Mouse (Mus musculus) liver, embryonic 15.5 days (tissue): ENCODE measurements around the gene Trappc10. TPM values are rescaled to one million over a fixed set of nuclear protein-coding genes. Genes with fewer than 3 reads are reported as not detected.

ENCODE experiments used
- ATAC-seq: fragments of 200-750 bp; cut with Nextera tagmentation; 2 replicates; pipeline ENCODE4 v1.8.0; 2017; ENCODE audit warnings: moderate number of reproducible peaks, mild to moderate bottlenecking, moderate library complexity; ENCODE audit not compliant: insufficient read depth
- H3K27ac ChIP-seq: fragments of 300-500 bp; sonication (generic); replicated peaks from 2 replicates; pipeline ENCODE4 v1.5.1; 2015; ENCODE audit warnings: mild to moderate bottlenecking, inconsistent platforms
- H3K27me3 ChIP-seq: fragments of 300-500 bp; sonication (generic); 2 replicates; pipeline ENCODE4 v1.6.1; 2015; ENCODE audit warnings: mild to moderate bottlenecking, inconsistent platforms
- H3K36me3 ChIP-seq: fragments of 300-500 bp; sonication (generic); replicated peaks from 2 replicates; pipeline ENCODE4 v1.6.1; 2015; ENCODE audit warnings: moderate library complexity, mild to moderate bottlenecking, inconsistent platforms
- H3K4me1 ChIP-seq: fragments of 300-500 bp; sonication (generic); replicated peaks from 2 replicates; pipeline ENCODE4 v1.6.1; 2015; ENCODE audit warnings: inconsistent platforms
- H3K4me2 ChIP-seq: fragments of 300-500 bp; sonication (generic); 2 replicates; pipeline ENCODE4 v1.6.1; 2015; ENCODE audit warnings: moderate library complexity, mild to moderate bottlenecking, inconsistent platforms
- H3K4me3 ChIP-seq: fragments of 300-500 bp; sonication (generic); replicated peaks from 2 replicates; pipeline ENCODE4 v1.5.1; 2015; ENCODE audit warnings: mild to moderate bottlenecking, inconsistent platforms
- H3K9ac ChIP-seq: fragments of 300-500 bp; sonication (generic); 2 replicates; pipeline ENCODE4 v1.6.1; 2015; ENCODE audit warnings: moderate library complexity, mild to moderate bottlenecking, inconsistent platforms
- H3K9me3 ChIP-seq: fragments of 300-500 bp; sonication (generic); replicated peaks from 2 replicates; pipeline ENCODE4 v1.6.1; 2016; ENCODE audit warnings: inconsistent platforms
- WGBS: fragments of 180-500 bp; shearing (Covaris S2); methylation state at CpG from one replicate; pipeline ENCODE4 v1.1.7; 2015; ENCODE audit warnings: mixed read lengths; ENCODE audit not compliant: insufficient replicate concordance; 5-methylcytosine and 5-hydroxymethylcytosine counted together
- polyA plus RNA-seq: library from polyadenylated mRNA; unstranded; fragments of >200 nt; fragmentation: Nextera tagmentation; extraction: Ambion mirVana; gene quantifications from 2 replicates; pipeline ENCODE4 v1.2.1, GENCODE M21; 2015

Trappc10 gene
- polyA plus RNA-seq, 1 experiment from 2014 or later = 15.9 TPM

GRCm38 (mm10) chr10:78171057-78171456, 73.4 kb downstream of the Trappc10 start:
- Histone ChIP-seq H3K9ac (no peak overlapping the region), H3K4me1 (peaks cover 28% of the 10 kb centered on the region), H3K9me3 (no peaks in the 10 kb centered on the region), H3K27me3 (no peaks in the 10 kb centered on the region), H3K4me3 (no peak overlapping the region), H3K4me2 (no peak overlapping the region), H3K36me3 (peaks cover 72% of the 10 kb centered on the region), H3K27ac (peak overlapping the region; percentile 24; the same call in 1 of the 2 replicates)
- 77% methylated on average over 7 of the region's 7 CpGs for WGBS
- no peak for ATAC-seq

- Histone ChIP-seq H3K36me3 (peaks cover 72% of the 10 kb centered on the region), H3K4me1 (peaks cover 28% of the 10 kb centered on the region), H3K9ac (peak overlapping the region; percentile 44; the same call in 1 of the 2 replicates), H3K9me3 (no peaks in the 10 kb centered on the region), H3K27me3 (no peaks in the 10 kb centered on the region), H3K4me2 (peak overlapping the region; percentile 92), H3K27ac (peak overlapping the region; percentile 68), H3K4me3 (peak overlapping the region; percentile 67; the same call in 1 of the 2 replicates)
- 57% methylated on average over 2 of the region's 2 CpGs for WGBS
- ATAC-seq = no peak
Observed at GRCm38 (mm10) chr10:78170445-78170844, 74.0 kb downstream of the Trappc10 start.

GRCm38 (mm10) chr10:78169281-78170042, 75.0 kb downstream of the Trappc10 start, which contains the start of gene D10Jhu81e:
TSS of gene D10Jhu81e (minus strand) at chr10:78169782.
- H3K27ac ChIP-seq = peak within 1 kb of the TSS; percentile 70
- peak; percentile 95 for ATAC-seq
- no peaks in the 10 kb centered on the region for H3K27me3 ChIP-seq
- peak within 1 kb of the TSS; percentile 67 for H3K4me3 ChIP-seq
- H3K9me3 ChIP-seq = no peaks in the 10 kb centered on the region
- WGBS = under 1% methylated on average over 50 of the region's 50 CpGs
- peaks cover 71% of the 10 kb centered on the region for H3K36me3 ChIP-seq
- H3K4me2 ChIP-seq = peak within 1 kb of the TSS; percentile 92
- H3K4me1 ChIP-seq = peaks cover 28% of the 10 kb centered on the region
- H3K9ac ChIP-seq = peak within 1 kb of the TSS; percentile 74

GRCm38 (mm10) chr10:78168792-78169191, 75.6 kb downstream of the Trappc10 start:
- no peak for ATAC-seq
- Histone ChIP-seq H3K27me3 (no peaks in the 10 kb centered on the region), H3K9me3 (no peaks in the 10 kb centered on the region), H3K9ac (peak overlapping the region; percentile 74), H3K27ac (peak overlapping the region; percentile 70), H3K4me2 (peak overlapping the region; percentile 92), H3K36me3 (peaks cover 68% of the 10 kb centered on the region), H3K4me1 (peaks cover 28% of the 10 kb centered on the region), H3K4me3 (peak overlapping the region; percentile 67)
- 83% methylated on average over 11 of the region's 11 CpGs for WGBS

- Histone ChIP-seq H3K4me1 (peaks cover 28% of the 10 kb centered on the region), H3K9ac (no peak overlapping the region), H3K27ac (no peak overlapping the region), H3K4me3 (no peak overlapping the region), H3K27me3 (no peaks in the 10 kb centered on the region), H3K9me3 (no peaks in the 10 kb centered on the region), H3K4me2 (no peak overlapping the region), H3K36me3 (peaks cover 68% of the 10 kb centered on the region)
- ATAC-seq = no peak
Observed at GRCm38 (mm10) chr10:78167775-78168174, 76.7 kb downstream of the Trappc10 start.

GRCm38 (mm10) chr10:78167333-78167732, 77.1 kb downstream of the Trappc10 start:
- H3K36me3 ChIP-seq = peaks cover 68% of the 10 kb centered on the region
- no peaks in the 10 kb centered on the region for H3K27me3 ChIP-seq
- no peak for ATAC-seq
- WGBS = 83% methylated on average over 7 of the region's 7 CpGs
- H3K9me3 ChIP-seq = no peaks in the 10 kb centered on the region
- H3K4me2 ChIP-seq = no peak overlapping the region
- H3K9ac ChIP-seq = no peak overlapping the region
- H3K27ac ChIP-seq = no peak overlapping the region
- H3K4me3 ChIP-seq = no peak overlapping the region
- H3K4me1 ChIP-seq = peaks cover 28% of the 10 kb centered on the region

DNA sequence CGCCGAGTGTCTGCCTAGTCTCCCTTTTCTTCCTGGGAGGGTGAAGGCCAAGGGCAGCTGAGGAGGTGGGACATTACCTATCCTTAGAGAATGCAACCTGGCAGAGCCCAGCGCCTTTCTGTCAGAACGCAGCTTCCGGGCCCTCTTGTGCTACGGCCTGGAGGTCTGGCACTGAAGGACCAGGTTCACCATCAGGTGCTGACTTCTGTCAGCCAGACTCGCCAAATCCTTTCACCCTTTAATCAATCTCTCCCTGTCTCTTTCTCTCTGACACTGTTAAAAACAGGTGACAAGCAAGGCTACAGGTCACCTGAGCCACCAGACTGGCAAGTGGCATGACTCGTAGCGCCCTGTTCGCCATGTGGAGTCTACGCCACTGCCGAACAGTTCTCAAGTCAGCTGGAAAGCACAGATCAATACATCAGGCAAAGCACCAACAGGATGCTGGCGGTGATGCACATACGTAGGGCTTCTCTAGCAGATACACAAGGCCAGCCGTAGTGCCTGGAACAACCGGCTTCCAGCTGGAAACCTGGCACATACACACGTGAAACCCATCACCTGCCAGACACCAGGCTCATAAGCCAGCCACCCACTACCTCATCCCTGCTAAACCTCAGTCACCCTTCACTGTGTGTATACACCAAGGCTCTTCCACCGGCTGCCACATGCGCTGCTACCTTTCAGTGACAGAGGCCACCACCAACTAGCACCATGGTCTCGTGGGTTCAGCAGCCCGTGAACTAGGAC, 79.0 kb downstream of the Trappc10 start:
- WGBS = 84% methylated on average over 21 of the region's 21 CpGs
- no peak overlapping the region for H3K27ac ChIP-seq
- peaks cover 27% of the 10 kb centered on the region for H3K4me1 ChIP-seq
- H3K4me3 ChIP-seq = no peak overlapping the region
- H3K36me3 ChIP-seq = peaks cover 53% of the 10 kb centered on the region
- H3K9me3 ChIP-seq = no peaks in the 10 kb centered on the region
- no peak overlapping the region for H3K9ac ChIP-seq
- no peaks in the 10 kb centered on the region for H3K27me3 ChIP-seq
- no peak for ATAC-seq
- H3K4me2 ChIP-seq = no peak overlapping the region

- Histone ChIP-seq H3K36me3 (peaks cover 53% of the 10 kb centered on the region), H3K4me3 (no peak overlapping the region), H3K9me3 (no peaks in the 10 kb centered on the region), H3K4me1 (peaks cover 26% of the 10 kb centered on the region), H3K27me3 (no peaks in the 10 kb centered on the region), H3K9ac (no peak overlapping the region), H3K27ac (no peak overlapping the region), H3K4me2 (no peak overlapping the region)
- WGBS = 86% methylated on average over 12 of the region's 12 CpGs
- ATAC-seq = no peak
Observed at GRCm38 (mm10) chr10:78164786-78165185, 79.7 kb downstream of the Trappc10 start.

DNA sequence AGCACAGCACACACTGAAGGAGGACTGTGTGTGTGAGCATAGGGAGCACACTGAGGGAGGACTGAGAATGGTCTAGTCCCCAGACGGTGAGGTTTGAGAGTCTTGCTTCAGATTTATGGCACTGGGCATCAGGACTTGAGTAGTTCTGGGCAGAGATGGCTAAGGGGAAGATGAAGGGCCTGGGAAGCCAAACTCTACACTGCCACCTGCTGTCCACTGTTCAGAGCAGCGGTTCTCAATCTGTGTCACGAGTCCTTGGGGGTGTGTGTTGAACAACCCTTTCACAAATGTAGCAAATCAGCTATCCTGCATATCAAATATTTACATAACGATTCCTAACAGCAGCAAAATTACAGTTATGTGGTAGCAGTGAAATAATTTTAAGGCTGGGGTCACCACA, 80.5 kb downstream of the Trappc10 start:
- H3K9me3 ChIP-seq = no peaks in the 10 kb centered on the region
- no peak for ATAC-seq
- no peak overlapping the region for H3K4me2 ChIP-seq
- no peak overlapping the region for H3K27ac ChIP-seq
- no peaks in the 10 kb centered on the region for H3K27me3 ChIP-seq
- H3K9ac ChIP-seq = no peak overlapping the region
- H3K4me1 ChIP-seq = peaks cover 28% of the 10 kb centered on the region
- H3K36me3 ChIP-seq = peaks cover 53% of the 10 kb centered on the region
- H3K4me3 ChIP-seq = no peak overlapping the region
- 22% methylated on average over 4 of the region's 4 CpGs for WGBS

GRCm38 (mm10) chr10:78163241-78163640, 81.2 kb downstream of the Trappc10 start:
- no peak overlapping the region for H3K27ac ChIP-seq
- H3K36me3 ChIP-seq = peaks cover 53% of the 10 kb centered on the region
- H3K9me3 ChIP-seq = no peaks in the 10 kb centered on the region
- no peaks in the 10 kb centered on the region for H3K27me3 ChIP-seq
- H3K4me2 ChIP-seq = no peak overlapping the region
- WGBS = 76% methylated on average over 9 of the region's 9 CpGs
- H3K9ac ChIP-seq = no peak overlapping the region
- no peak for ATAC-seq
- H3K4me3 ChIP-seq = no peak overlapping the region
- H3K4me1 ChIP-seq = peaks cover 27% of the 10 kb centered on the region

GRCm38 (mm10) chr10:78162646-78163045, 81.8 kb downstream of the Trappc10 start:
- no peak overlapping the region for H3K27ac ChIP-seq
- H3K4me2 ChIP-seq = no peak overlapping the region
- peaks cover 25% of the 10 kb centered on the region for H3K4me1 ChIP-seq
- no peaks in the 10 kb centered on the region for H3K9me3 ChIP-seq
- H3K9ac ChIP-seq = no peak overlapping the region
- peaks cover 50% of the 10 kb centered on the region for H3K36me3 ChIP-seq
- 87% methylated on average over 12 of the region's 12 CpGs for WGBS
- ATAC-seq = no peak
- no peak overlapping the region for H3K4me3 ChIP-seq
- H3K27me3 ChIP-seq = no peaks in the 10 kb centered on the region
